In the genomic region with DNA sequence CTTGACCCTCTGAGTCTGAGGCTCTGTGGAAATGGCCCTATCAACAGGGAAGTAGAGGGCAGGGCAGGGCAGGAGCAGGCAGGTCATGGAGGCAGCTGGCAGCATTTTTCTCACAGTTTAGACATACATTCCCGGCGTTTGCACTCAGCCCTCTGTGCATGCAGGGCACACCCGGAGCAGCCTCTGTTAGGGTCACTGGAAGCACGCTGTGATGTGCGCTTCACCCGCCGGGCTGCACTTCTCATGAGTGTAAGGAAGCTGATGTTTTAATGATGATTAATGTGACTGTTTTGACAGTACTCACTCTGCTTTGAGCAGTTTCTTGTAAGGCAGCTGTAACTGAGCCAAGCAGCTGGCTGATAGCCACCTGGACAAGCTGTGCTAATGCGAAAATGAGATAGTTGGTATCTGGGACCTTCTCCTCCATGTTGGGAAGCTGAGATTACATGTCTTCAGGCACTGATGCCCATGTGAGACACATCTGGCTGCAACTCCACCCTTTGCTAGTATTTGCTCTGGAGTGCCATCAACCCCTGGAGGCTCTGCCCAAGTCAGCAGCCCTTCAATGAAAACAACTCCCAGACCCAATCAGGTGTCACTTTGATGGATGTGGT, we compare ENCODE assay signal across 9 mouse cellular contexts.
A peak's percentile ranks its signal among the peaks of the same experiment; 100 is the strongest.
DNase-seq lines count a peak whose midpoint lies in the region; ATAC-seq lines count a peak whose summit lies in the region.
"Had no signal": no experiment of that assay in that cellular context is flagged by ENCODE, and none has a peak within 500 bp of the region (broad histone marks: within the 10 kb centered on the region; RNA-seq: fewer than 3 reads in every experiment).

No protein-coding gene starts in this region.

- H3K4me2 ChIP-seq in forebrain, embryonic 11.5 days (ENCODE audit: low read depth, low read length, severe bottlenecking): no peak overlapping the region
- no peak overlapping the region for H3K4me2 ChIP-seq in neural tube, embryonic 15.5 days
- no peak overlapping the region for H3K4me2 ChIP-seq in heart, embryonic 15.5 days
- no peak overlapping the region for H3K4me2 ChIP-seq in neural tube, embryonic 14.5 days (ENCODE audit: low read depth, low read length)
- H3K4me2 ChIP-seq in midbrain, embryonic 11.5 days: no peak overlapping the region

- no peak overlapping the region for H3K4me3 ChIP-seq in forebrain, embryonic 10.5 days
- no peak overlapping the region for H3K4me3 ChIP-seq in forebrain, embryonic 11.5 days (ENCODE audit: low read depth, low read length)
- H3K4me3 ChIP-seq in neural tube, embryonic 15.5 days (replicated peaks): no peak overlapping the region
- H3K4me3 ChIP-seq in heart, embryonic 15.5 days: no peak overlapping the region
- H3K4me3 ChIP-seq in neural tube, embryonic 14.5 days (ENCODE audit: low read depth, low read length): no peak overlapping the region
- no peak overlapping the region for H3K4me3 ChIP-seq in midbrain, embryonic 11.5 days (ENCODE audit: low read depth, low read length)
- H3K4me3 ChIP-seq: midbrain, embryonic 10.5 days had no signal

- DNase-seq in forebrain, embryonic 10.5 days (ENCODE audit: extremely low spot score, low spot score): no peak
- no peak for DNase-seq in forebrain, embryonic 11.5 days (ENCODE audit: low spot score)
- peak; percentile 49 for DNase-seq in neural tube, embryonic 10.5 days (ENCODE audit: extremely low spot score, low spot score)
- DNase-seq in right cerebral cortex, postnatal 10 days (ENCODE audit: low spot score in 2 of 2): no peak
- no peak for DNase-seq in midbrain, embryonic 11.5 days (ENCODE audit: low spot score, missing footprints)

- no peak for ATAC-seq in forebrain, embryonic 11.5 days (replicated peaks; ENCODE audit: low FRiP score)
- no peak for ATAC-seq in neural tube, embryonic 15.5 days (ENCODE audit: low FRiP score)
- ATAC-seq in heart, embryonic 15.5 days (replicated peaks; ENCODE audit: insufficient number of reproducible peaks, insufficient read depth, low FRiP score, low read depth): peak; percentile 40; the same call in 1 of the 2 replicates
- peak; percentile 34; the same call in 1 of the 2 replicates for ATAC-seq in neural tube, embryonic 14.5 days (ENCODE audit: low read depth)
- no peak for ATAC-seq in midbrain, embryonic 11.5 days (ENCODE audit: low FRiP score)

- no peaks in the 10 kb centered on the region for H3K36me3 ChIP-seq in forebrain, embryonic 10.5 days (replicated peaks)
- H3K36me3 ChIP-seq in forebrain, embryonic 11.5 days (ENCODE audit: control insufficient read depth, insufficient read depth, low read length): no peaks in the 10 kb centered on the region
- no peaks in the 10 kb centered on the region for H3K36me3 ChIP-seq in neural tube, embryonic 15.5 days
- H3K36me3 ChIP-seq in heart, embryonic 15.5 days: no peaks in the 10 kb centered on the region
- no peaks in the 10 kb centered on the region for H3K36me3 ChIP-seq in neural tube, embryonic 14.5 days (ENCODE audit: control insufficient read depth, insufficient read depth, low read length)
- no peaks in the 10 kb centered on the region for H3K36me3 ChIP-seq in midbrain, embryonic 11.5 days (ENCODE audit: control insufficient read depth, insufficient read depth, low read length)
- H3K36me3 ChIP-seq: midbrain, embryonic 10.5 days had no signal

- peaks cover 36% of the 10 kb centered on the region for H3K27me3 ChIP-seq in forebrain, embryonic 10.5 days (ENCODE audit: poor library complexity, severe bottlenecking)
- no peaks in the 10 kb centered on the region; the same call in 1 of the 2 replicates for H3K27me3 ChIP-seq in forebrain, embryonic 11.5 days (ENCODE audit: control insufficient read depth, insufficient read depth, low read length)
- 0 out of 2 replicates have a peak, but pooled peaks cover 5% of the 10 kb centered on the region for H3K27me3 ChIP-seq in neural tube, embryonic 15.5 days (replicated peaks)
- no peaks in the 10 kb centered on the region for H3K27me3 ChIP-seq in heart, embryonic 15.5 days
- H3K27me3 ChIP-seq in neural tube, embryonic 14.5 days (ENCODE audit: control insufficient read depth, insufficient read depth, low read length): no peaks in the 10 kb centered on the region
- no peaks in the 10 kb centered on the region for H3K27me3 ChIP-seq in midbrain, embryonic 11.5 days (ENCODE audit: control insufficient read depth, insufficient read depth, low read length)

- 61% methylated on average over 8 of the region's 8 CpGs for WGBS in forebrain, embryonic 10.5 days
- 66% methylated on average over 8 of the region's 8 CpGs for WGBS in forebrain, embryonic 11.5 days
- 8% methylated on average over 8 of the region's 8 CpGs for WGBS in neural tube, embryonic 15.5 days
- WGBS in heart, embryonic 15.5 days: 30% methylated on average over 8 of the region's 8 CpGs
- 3% methylated on average over 8 of the region's 8 CpGs for WGBS in neural tube, embryonic 14.5 days
- 69% methylated on average over 8 of the region's 8 CpGs for WGBS in midbrain, embryonic 11.5 days

- no peak overlapping the region for H3K9ac ChIP-seq in forebrain, embryonic 11.5 days (ENCODE audit: low read length)
- no peak overlapping the region for H3K9ac ChIP-seq in neural tube, embryonic 15.5 days (replicated peaks)
- no peak overlapping the region for H3K9ac ChIP-seq in heart, embryonic 15.5 days
- no peak overlapping the region for H3K9ac ChIP-seq in neural tube, embryonic 14.5 days (replicated peaks; ENCODE audit: low read depth, low read length)
- H3K9ac ChIP-seq in midbrain, embryonic 11.5 days (ENCODE audit: low read length): no peak overlapping the region

- peak overlapping the region; percentile 58; the same call in 1 of the 2 replicates for H3K27ac ChIP-seq in forebrain, embryonic 10.5 days
- no peak overlapping the region for H3K27ac ChIP-seq in forebrain, embryonic 11.5 days (ENCODE audit: low read depth, low read length)
- no peak overlapping the region for H3K27ac ChIP-seq in neural tube, embryonic 15.5 days (replicated peaks)
- 0 out of 2 replicates have a peak overlapping the region, but pooled peaks have one; percentile 38 for H3K27ac ChIP-seq in heart, embryonic 15.5 days
- no peak overlapping the region for H3K27ac ChIP-seq in neural tube, embryonic 14.5 days (ENCODE audit: low read depth, low read length)
- no peak overlapping the region for H3K27ac ChIP-seq in midbrain, embryonic 11.5 days (ENCODE audit: low read depth, low read length)
- H3K27ac ChIP-seq: midbrain, embryonic 10.5 days had no signal

- no peaks in the 10 kb centered on the region for H3K9me3 ChIP-seq in forebrain, embryonic 10.5 days
- H3K9me3 ChIP-seq in forebrain, embryonic 11.5 days (ENCODE audit: control insufficient read depth, low read length): no peaks in the 10 kb centered on the region
- H3K9me3 ChIP-seq in neural tube, embryonic 15.5 days (replicated peaks): no peaks in the 10 kb centered on the region
- no peaks in the 10 kb centered on the region for H3K9me3 ChIP-seq in heart, embryonic 15.5 days (replicated peaks)
- no peaks in the 10 kb centered on the region for H3K9me3 ChIP-seq in neural tube, embryonic 14.5 days (ENCODE audit: control insufficient read depth, low read length)
- H3K9me3 ChIP-seq in midbrain, embryonic 11.5 days (ENCODE audit: control insufficient read depth, low read length): no peaks in the 10 kb centered on the region
- H3K9me3 ChIP-seq: midbrain, embryonic 10.5 days had no signal

- peaks cover 52% of the 10 kb centered on the region for H3K4me1 ChIP-seq in forebrain, embryonic 10.5 days
- peaks cover 7% of the 10 kb centered on the region for H3K4me1 ChIP-seq in forebrain, embryonic 11.5 days (replicated peaks; ENCODE audit: control insufficient read depth, insufficient read depth, low read length)
- peaks cover 6% of the 10 kb centered on the region for H3K4me1 ChIP-seq in neural tube, embryonic 15.5 days
- peaks cover 19% of the 10 kb centered on the region for H3K4me1 ChIP-seq in heart, embryonic 15.5 days (replicated peaks)
- no peaks in the 10 kb centered on the region for H3K4me1 ChIP-seq in neural tube, embryonic 14.5 days (ENCODE audit: control insufficient read depth, insufficient read depth, low read length)
- H3K4me1 ChIP-seq in midbrain, embryonic 11.5 days (ENCODE audit: control insufficient read depth, insufficient read depth, low read length): 0 out of 2 replicates have a peak, but pooled peaks cover 2% of the 10 kb centered on the region

Comparison
In these comparisons a context has a peak if more than half of its experiments do, and no peak if none do; other contexts are left out.
1. H3K27ac ChIP-seq: peak in forebrain, embryonic 10.5 days (single experiment) and heart, embryonic 15.5 days (single experiment); none in forebrain, embryonic 11.5 days (single experiment), neural tube, embryonic 15.5 days (single experiment), neural tube, embryonic 14.5 days (single experiment) and midbrain, embryonic 11.5 days (single experiment).
2. ATAC-seq: peak in heart, embryonic 15.5 days (single experiment) and neural tube, embryonic 14.5 days (single experiment); none in forebrain, embryonic 11.5 days (single experiment), neural tube, embryonic 15.5 days (single experiment) and midbrain, embryonic 11.5 days (single experiment).